Mouse (Mus musculus) activated CD4-positive, CD25-positive, alpha-beta regulatory T cell, adult 4 months (primary cell): ENCODE data around the gene Mapk12. TPM values are rescaled to one million over a fixed set of nuclear protein-coding genes. Genes with fewer than 3 reads are reported as not detected.

Experiments used
- ATAC-seq: one replicate; pipeline ENCODE4 v1.8.0; 2017
- polyA plus RNA-seq, 2 experiments: library from polyadenylated mRNA; unstranded; fragments of 100-300 nt; shearing (Covaris generic); gene quantifications; one replicate each; pipeline ENCODE4 v1.2.1; 2017

Gene Mapk12
- polyA plus RNA-seq, 2 experiments from 2014 or later = 1.1 to 2.1 TPM

GRCm38 (mm10) chr15:89170102-89170501, 29.6 kb upstream of the Mapk12 start:
- no peak for ATAC-seq

- no peak for ATAC-seq
These were observed 28.9 kb upstream of the Mapk12 start for GRCm38 (mm10) chr15:89169431-89169830.

- ATAC-seq = no peak
These were observed 28.4 kb upstream of the Mapk12 start for GRCm38 (mm10) chr15:89168922-89169321.

- no peak for ATAC-seq
These were observed 25.0 kb upstream of the Mapk12 start for GRCm38 (mm10) chr15:89165478-89165877.

DNA sequence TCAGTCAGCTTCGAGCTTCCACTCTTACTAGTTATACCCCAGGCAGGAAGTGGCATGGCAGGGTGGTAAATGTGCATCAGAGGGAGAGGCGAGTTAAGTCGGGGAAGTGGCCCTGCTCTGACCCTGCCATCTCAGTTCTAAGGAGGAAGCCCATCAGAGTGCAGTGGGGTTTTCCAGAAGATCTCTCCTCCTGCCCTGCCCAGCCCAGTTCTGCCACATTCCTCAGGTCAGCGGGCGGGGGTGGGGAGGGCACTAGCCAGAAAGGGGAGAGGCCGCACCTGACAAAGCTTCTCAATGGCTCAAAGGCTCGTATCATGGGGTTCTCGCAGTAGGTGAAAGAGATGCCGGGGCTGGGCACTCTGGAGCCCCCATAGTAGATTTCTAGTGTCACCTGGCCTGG, 20.9 kb upstream of the Mapk12 start:
- ATAC-seq = no peak

GRCm38 (mm10) chr15:89158516-89158915, 18.0 kb upstream of the Mapk12 start:
- ATAC-seq = no peak

- ATAC-seq = peak; percentile 69
These were observed 17.5 kb upstream of the Mapk12 start for GRCm38 (mm10) chr15:89157954-89158353.

GRCm38 (mm10) chr15:89152312-89152711, 11.8 kb upstream of the Mapk12 start:
- ATAC-seq = no peak

- ATAC-seq = peak; percentile 4
These were observed 9.5 kb upstream of the Mapk12 start for GRCm38 (mm10) chr15:89150041-89150390.

DNA sequence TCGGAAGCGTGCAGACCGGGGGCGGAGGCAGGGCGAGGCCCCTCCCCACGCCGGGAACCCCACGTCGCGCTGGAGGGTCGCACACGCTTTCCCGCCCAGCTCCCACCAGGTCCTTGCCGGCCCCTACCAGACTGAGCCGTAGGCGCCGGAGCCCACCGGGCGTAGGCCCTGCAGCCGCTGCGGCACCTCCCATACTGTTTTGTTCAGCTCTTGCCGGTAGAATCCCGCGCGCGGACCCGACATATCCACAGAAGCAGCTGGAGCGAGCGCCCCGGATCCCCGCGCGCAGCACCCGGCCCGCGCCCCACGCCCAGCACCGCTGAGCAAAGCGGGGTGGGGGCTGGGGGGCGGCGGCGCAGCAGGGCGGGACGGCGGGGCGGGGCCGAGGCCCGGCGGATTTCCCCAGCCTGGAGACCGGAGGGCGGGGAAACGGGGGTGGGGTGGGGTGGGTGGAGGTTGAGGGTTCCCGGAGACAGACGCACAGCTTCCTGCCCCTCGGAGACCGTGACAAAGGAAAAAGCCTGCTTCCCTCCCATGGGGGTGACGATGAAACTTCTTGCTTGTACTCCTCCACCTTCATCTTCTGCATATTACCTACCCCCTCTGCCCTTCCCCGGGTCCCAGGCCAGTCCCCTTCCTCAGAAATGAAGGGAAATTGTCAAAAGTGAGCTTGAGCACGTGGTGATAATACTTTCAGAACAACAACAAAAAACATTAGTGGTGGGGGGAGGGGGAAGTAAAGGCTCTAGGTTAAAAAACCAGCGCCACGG, 9.0 kb upstream of the Mapk12 start, which contains the start of gene Mapk11:
Gene Mapk11 (minus strand): TSS at position 358 of the 770 bp plus-strand sequence.
- ATAC-seq = peak; percentile 69

- no peak for ATAC-seq
These were observed 8.2 kb upstream of the Mapk12 start for GRCm38 (mm10) chr15:89148496-89149270.

GRCm38 (mm10) chr15:89147895-89148294, 7.4 kb upstream of the Mapk12 start:
- ATAC-seq = no peak

- ATAC-seq = no peak
These were observed 7.0 kb upstream of the Mapk12 start for GRCm38 (mm10) chr15:89147456-89147855.

DNA sequence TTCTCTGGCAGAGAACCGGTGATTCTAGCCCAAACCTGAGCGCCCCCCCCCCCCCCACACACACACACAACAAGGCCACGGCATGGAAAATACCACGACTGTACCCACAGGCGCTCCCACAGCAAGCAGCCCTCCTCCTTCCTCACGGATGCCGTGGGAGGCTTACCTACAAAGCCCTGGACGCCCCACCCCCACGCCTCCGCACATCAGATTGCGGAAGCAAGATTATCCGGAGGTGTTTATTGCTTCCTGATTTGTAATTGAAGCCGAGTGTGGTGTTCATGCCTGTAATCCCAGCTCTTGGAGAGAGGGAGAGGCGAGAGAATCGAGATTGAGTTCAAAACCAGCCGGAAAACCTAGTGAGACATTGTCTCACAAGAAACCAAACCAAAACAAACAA, 6.5 kb upstream of the Mapk12 start:
- peak; percentile 66 for ATAC-seq

- ATAC-seq = peak; percentile 22
These were observed 6.0 kb upstream of the Mapk12 start for GRCm38 (mm10) chr15:89146537-89146936.

DNA sequence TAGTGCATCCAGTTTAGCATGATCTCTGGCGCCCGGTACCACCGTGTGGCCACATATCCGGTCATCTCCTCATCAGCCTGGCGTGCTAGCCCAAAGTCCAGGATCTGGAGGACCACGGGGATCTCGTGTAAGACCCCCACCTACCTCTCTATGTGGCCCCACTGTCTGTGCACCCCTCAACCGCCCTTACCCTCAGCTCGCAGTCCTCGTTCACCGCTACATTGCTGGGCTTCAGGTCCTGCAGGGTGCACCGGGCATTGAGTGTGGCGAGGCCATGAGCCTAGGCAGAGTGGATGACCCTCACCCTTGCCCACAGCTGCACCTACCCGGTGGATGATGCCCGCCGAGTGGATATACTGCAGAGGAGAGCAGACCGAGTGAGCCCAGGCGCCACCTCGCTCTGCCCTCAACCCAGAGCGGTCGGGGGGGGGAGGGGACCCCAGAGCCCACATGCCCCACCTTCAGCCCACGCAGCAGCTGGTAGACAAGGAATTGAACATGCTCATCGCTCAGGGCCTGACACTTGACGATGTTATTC, 5.4 kb upstream of the Mapk12 start:
- no peak for ATAC-seq

DNA sequence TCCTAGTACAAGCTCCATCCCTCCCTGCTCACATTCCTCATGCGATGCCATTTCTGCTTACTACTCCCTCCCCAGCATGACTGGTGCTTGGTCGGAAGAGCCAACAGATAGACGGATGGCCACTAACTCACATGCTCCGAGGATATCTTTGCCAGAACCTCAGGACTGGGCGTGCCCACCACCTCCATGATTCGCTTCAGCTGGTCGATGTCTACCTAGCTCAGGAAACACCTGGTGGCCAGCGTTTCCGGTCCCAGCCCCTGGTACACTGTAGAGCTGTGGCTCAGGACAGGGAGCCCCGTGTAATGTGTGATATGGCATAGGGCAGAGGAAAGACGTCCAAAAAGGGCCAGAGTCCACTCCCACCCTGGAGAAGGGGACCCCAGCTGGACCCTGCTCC, 4.5 kb upstream of the Mapk12 start:
- ATAC-seq = no peak

- no peak for ATAC-seq
These were observed 2.6 kb upstream of the Mapk12 start for GRCm38 (mm10) chr15:89143134-89143533.

DNA sequence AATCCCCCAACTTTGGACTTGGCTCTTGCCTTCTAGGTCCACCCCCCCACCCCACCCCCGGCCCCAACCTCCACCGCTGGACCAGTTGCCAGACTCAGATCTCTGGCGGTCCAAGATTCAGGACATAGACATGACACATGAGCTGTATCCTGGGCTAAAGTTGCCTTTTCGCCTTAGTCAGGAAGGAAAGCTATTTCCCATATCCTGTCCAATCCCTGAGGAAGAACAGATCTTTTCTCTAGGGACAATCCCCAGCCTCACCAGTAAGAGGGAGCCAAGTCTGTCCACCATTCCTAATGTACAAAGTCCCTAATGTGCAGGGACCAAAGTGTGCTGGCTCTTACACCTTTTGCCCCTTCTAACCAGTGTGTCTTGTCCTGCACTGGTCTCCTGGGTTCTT, 1.4 kb upstream of the Mapk12 start:
- no peak for ATAC-seq

DNA sequence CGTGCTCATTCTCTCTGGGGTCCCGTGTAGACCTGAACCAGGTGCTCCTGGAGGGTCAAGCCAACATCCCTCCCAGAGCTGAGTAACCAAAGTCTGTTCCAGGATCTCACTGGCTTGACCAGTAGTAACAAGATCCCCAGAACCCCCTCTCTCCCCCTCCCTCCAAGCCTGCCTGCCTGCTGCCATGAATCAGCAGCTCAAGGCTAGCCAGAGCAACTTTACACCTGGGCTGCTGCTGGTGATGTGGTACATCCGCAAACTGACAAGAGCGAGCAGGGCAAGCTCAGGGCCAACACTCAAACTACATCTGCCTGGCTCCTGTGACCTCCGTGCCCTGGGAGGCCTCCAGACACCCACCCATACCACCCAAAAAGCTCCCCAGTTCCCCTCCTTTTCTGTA, 940 bp upstream of the Mapk12 start:
- ATAC-seq = no peak

DNA sequence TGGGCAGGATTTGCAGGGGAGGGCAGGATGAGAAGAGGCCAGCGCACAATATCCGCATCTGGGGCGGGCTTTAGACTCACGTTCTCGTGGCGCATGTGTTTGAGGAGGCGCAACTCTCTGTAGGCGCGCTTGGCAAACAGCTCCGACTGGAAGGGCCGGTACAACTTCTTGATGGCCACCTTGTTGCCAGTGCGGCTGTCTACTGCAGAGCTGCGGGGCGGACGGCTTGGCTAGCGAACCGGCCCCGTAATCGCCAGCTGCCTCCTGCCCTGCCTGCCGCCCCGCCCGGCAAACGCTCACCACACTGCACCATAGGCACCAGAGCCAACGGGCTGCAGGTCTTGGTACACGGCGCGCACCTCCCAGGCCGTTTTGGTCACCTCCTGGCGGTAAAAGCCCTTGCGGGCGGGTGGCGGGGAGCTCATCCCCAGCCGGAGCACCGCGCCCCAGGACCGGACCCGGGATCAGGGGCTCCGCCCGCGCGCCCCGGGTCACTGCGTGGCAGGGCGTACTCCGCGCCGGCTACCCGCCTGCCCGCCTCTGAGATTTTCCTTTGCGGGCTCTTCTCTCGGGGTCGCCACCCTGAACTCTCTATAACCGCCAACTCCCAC, 350 bp downstream of the Mapk12 start:
- ATAC-seq = peak; percentile 44

DNA sequence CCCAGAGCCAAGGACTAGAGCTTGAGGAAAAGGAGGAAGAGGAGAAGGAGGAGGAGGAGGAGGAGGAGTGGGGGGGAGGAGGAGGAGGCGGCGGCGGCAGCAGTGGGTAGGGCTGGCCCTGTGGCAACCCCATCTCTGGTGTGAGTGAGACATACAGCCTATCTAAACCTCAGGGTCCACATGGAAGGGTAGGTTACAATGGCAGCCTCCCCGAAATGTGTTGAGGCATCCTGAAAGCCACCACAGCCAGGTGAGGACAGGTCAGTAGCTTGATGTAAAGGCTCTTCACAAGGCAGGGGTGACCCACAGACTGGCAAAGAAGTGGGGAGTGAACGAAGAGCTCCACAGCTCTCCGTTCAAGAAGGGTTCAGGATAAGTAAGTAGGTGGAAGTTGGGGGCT, 2.0 kb downstream of the Mapk12 start:
- no peak for ATAC-seq

GRCm38 (mm10) chr15:89138046-89138405, 2.5 kb downstream of the Mapk12 start:
- ATAC-seq = no peak
